Mouse (Mus musculus) heart, embryonic 16.5 days (tissue): ENCODE measurements around the gene Lyrm9. TPM values are rescaled to one million over a fixed set of nuclear protein-coding genes. Genes with fewer than 3 reads are reported as not detected.

Experiments
- ATAC-seq: fragments of 200-750 bp; cut with Nextera tagmentation; replicated peaks from 2 replicates; pipeline ENCODE4 v1.8.0; 2017; ENCODE audit warnings: moderate number of reproducible peaks; ENCODE audit not compliant: insufficient read depth, low FRiP score; ENCODE audit errors: extremely low read depth
- H3K27ac ChIP-seq: fragments of 300-500 bp; sonication (generic); 2 replicates; pipeline ENCODE4 v1.5.1; 2014; ENCODE audit warnings: mild to moderate bottlenecking, low read length, control low read depth, moderate library complexity
- H3K27me3 ChIP-seq: fragments of 300-500 bp; sonication (generic); 2 replicates; pipeline ENCODE4 v1.6.1; 2014; ENCODE audit warnings: low read length, mixed read lengths; ENCODE audit not compliant: control insufficient read depth, insufficient read depth
- H3K36me3 ChIP-seq: fragments of 300-500 bp; sonication (generic); 2 replicates; pipeline ENCODE4 v1.6.1; 2014; ENCODE audit not compliant: control insufficient read depth, insufficient read depth
- H3K4me1 ChIP-seq: fragments of 300-500 bp; sonication (generic); 2 replicates; pipeline ENCODE4 v1.6.1; 2014; ENCODE audit warnings: low read length, mixed read lengths; ENCODE audit not compliant: control insufficient read depth, insufficient read depth
- H3K4me2 ChIP-seq: fragments of 300-500 bp; sonication (generic); 2 replicates; pipeline ENCODE4 v1.6.1; 2014; ENCODE audit warnings: low read depth, mild to moderate bottlenecking, control low read depth, low read length
- H3K4me3 ChIP-seq: fragments of 300-500 bp; sonication (generic); 2 replicates; pipeline ENCODE4 v1.5.1; 2014; ENCODE audit warnings: mild to moderate bottlenecking, control low read depth, low read length
- H3K9ac ChIP-seq: fragments of 300-500 bp; sonication (generic); 2 replicates; pipeline ENCODE4 v1.6.1; 2014; ENCODE audit warnings: low read length, control low read depth
- H3K9me3 ChIP-seq: fragments of 300-500 bp; sonication (generic); replicated peaks from 2 replicates; pipeline ENCODE4 v1.6.1; 2016; ENCODE audit warnings: low read length; ENCODE audit not compliant: control insufficient read depth
- whole genome bisulfite sequencing: fragments of 180-500 bp; shearing (Covaris S2); extraction: QIAGEN DNeasy Blood & Tissue Kit; methylation state at CpG from one replicate; pipeline ENCODE4 v1.1.7; 2014; 5-methylcytosine and 5-hydroxymethylcytosine counted together
- polyA plus RNA-seq: library from polyadenylated mRNA; unstranded; fragments of >200 nt; fragmentation: Nextera tagmentation; extraction: Ambion mirVana; gene quantifications from 2 replicates; pipeline ENCODE4 v1.2.1, GENCODE M21; 2015

Gene Lyrm9
- polyA plus RNA-seq, 1 experiment from 2014 or later, result 36.6 TPM

DNA sequence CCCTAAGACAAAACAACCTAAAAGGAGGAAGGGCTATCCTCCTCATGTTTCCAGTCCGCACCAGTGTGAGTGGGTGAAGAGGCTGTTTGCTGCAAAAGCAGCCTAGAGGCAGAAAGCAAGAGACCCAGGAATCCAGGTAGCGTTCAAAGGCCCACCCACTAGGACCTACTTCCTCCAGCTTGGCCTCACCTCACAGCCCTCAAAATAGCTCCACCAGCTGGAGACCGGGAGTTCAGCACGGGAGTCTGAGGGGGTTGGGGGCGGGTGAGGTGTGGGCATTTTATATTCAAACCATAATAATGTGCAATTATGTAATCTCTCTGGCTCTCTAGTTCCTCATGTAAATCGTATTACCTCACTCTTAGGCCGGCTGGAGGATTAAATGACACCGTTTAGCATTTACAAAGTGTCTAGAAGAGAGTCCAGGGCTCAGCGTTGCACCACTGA is 20.7 kb upstream of the Lyrm9 start:
- ATAC-seq, result no peak
- Histone ChIP-seq H3K36me3 (no peaks in the 10 kb centered on the region), H3K4me1 (peaks cover 24% of the 10 kb centered on the region), H3K27ac (no peak overlapping the region), H3K27me3 (no peaks in the 10 kb centered on the region), H3K9ac (no peak overlapping the region), H3K9me3 (no peaks in the 10 kb centered on the region), H3K4me2 (no peak overlapping the region), H3K4me3 (no peak overlapping the region)
- 51% methylated on average over 9 of the region's 9 CpGs for WGBS

DNA sequence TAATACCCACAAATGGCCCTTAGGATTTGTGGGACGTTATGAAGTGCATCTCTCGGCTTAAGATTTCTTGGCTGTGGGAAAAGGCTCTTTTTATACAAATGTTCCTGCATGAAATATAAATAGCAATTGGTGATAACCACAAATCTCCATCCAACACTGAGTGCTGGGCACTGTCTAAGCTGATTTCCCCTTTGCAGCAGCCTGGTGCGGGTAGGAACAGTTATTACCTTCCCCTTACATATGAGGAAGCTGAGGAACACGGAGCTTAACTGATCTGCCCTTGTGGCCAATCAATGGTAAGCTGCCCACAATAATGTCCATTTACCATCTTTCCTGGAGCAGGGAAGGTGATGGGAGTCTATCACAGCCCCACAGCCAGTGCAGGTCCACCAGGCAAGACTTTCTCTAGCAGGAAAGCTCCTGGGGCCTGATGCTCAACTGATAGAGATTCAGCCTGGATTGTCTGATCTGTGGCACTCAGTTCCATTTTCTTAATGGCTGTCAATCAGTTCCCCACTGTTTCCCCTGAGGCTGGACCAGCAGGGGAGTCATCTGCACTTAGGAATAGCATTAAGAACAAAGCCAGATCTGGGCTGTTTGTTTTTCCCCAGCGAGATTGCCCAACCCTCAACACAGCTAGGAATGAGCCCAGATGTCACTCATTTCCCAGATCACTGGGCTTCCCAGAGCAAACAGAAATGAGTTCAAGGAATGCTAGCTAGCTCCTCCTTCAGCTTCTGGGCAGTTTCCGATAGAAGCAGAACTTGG is 18.9 kb upstream of the Lyrm9 start:
- ATAC-seq, result no peak
- H3K4me3 ChIP-seq, result no peak overlapping the region
- no peak overlapping the region for H3K4me2 ChIP-seq
- WGBS, result 52% methylated on average over 6 of the region's 6 CpGs
- no peaks in the 10 kb centered on the region for H3K9me3 ChIP-seq
- H3K9ac ChIP-seq, result no peak overlapping the region
- no peaks in the 10 kb centered on the region; the same call in 1 of the 2 replicates for H3K27me3 ChIP-seq
- no peaks in the 10 kb centered on the region for H3K36me3 ChIP-seq
- H3K27ac ChIP-seq, result no peak overlapping the region
- H3K4me1 ChIP-seq, result peaks cover 24% of the 10 kb centered on the region

DNA sequence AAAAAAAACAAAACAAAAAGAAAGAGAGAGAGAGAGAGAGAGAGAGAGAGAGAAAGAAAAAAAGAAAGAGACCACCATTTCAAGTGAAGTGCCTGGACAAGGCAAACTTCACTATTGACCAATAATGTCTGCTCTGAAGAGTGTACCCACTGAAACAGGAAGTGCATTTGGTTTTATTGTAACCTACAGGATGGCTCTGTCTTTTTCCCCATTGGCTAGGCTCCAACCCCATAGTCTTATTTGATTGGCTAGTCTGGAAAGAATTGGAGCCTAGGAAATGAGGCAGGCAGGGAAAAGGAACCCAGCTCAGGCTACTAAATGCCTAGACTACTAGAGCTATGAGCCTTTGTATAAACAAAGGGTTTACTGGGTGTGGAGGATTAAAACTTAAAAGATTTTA is 17.0 kb upstream of the Lyrm9 start:
- Histone ChIP-seq H3K9ac (no peak overlapping the region), H3K4me3 (no peak overlapping the region), H3K27ac (no peak overlapping the region), H3K9me3 (no peaks in the 10 kb centered on the region), H3K4me2 (no peak overlapping the region), H3K27me3 (no peaks in the 10 kb centered on the region; the same call in 1 of the 2 replicates), H3K4me1 (peaks cover 11% of the 10 kb centered on the region), H3K36me3 (no peaks in the 10 kb centered on the region)
- ATAC-seq, result no peak

DNA sequence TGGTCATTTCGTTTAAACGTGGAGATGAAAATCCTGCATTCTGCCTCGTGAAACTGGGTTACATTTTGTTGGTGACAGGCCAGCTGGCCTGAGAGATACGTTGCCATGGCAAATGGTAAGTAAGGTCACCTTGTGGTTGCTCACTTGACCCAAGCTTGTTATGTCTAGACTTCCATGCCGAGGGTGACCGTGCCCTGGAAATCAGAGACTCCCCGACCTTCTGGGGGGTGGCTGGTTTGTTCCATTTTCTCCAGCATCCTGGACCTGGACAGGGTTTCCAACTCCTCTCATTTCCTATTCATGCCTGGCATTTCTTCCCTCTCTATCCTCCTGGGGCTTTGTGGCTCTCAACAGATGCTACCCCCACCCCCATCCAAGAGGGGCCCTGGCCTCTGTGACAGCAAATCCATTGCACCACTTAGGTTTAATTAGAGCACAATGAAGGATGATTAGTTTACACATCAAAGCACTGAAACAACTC is 11.9 kb upstream of the Lyrm9 start:
- ATAC-seq, result no peak
- 59% methylated on average over 7 of the region's 7 CpGs for WGBS
- Histone ChIP-seq H3K4me1 (no peaks in the 10 kb centered on the region), H3K36me3 (no peaks in the 10 kb centered on the region), H3K27ac (no peak overlapping the region), H3K9me3 (no peaks in the 10 kb centered on the region), H3K4me3 (no peak overlapping the region), H3K27me3 (no peaks in the 10 kb centered on the region; the same call in 1 of the 2 replicates), H3K4me2 (no peak overlapping the region), H3K9ac (no peak overlapping the region)

DNA sequence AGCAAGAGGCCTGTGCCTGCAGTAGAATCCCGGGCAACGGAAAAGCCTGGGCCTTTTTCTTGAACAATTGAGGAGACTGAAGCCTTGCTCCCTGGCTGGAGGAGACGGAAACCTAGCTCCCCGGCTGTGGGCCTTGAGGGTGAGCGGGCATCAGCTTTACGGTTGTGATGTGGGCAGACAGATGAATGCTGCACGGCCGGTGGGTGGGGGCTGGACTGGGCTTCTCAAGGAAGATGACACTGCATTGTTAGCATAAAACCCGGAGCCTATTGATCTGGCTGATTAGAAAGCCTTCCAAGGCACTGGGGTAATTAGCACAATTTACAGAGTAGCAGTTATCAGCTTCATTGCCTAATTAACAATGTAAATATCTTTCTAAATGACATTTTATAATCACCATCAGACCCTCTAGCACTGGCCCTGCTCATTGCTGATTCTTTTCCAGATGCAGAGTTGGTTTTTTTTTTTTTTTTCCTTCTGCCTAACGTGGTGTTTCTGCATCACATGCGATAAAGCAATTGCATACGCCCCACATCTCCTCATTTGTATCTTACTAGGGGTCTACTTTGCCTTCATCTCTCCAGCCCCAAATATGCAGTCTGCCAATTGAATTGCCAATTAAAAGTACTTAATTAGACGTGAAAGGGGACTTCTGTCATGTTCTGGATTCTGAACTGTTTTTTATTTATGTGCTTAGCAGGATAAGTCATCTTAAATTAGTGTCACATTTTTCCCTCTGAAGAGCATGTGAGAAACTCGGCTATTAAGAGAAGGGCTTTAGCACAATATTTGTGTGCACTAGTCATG is 10.2 kb upstream of the Lyrm9 start:
- Histone ChIP-seq H3K9ac (no peak overlapping the region), H3K36me3 (no peaks in the 10 kb centered on the region), H3K27me3 (no peaks in the 10 kb centered on the region; the same call in 1 of the 2 replicates), H3K4me2 (no peak overlapping the region), H3K4me1 (peaks cover 4% of the 10 kb centered on the region; the same call in 1 of the 2 replicates), H3K9me3 (no peaks in the 10 kb centered on the region), H3K4me3 (no peak overlapping the region), H3K27ac (no peak overlapping the region)
- WGBS, result 77% methylated on average over 14 of the region's 14 CpGs
- no peak for ATAC-seq

DNA sequence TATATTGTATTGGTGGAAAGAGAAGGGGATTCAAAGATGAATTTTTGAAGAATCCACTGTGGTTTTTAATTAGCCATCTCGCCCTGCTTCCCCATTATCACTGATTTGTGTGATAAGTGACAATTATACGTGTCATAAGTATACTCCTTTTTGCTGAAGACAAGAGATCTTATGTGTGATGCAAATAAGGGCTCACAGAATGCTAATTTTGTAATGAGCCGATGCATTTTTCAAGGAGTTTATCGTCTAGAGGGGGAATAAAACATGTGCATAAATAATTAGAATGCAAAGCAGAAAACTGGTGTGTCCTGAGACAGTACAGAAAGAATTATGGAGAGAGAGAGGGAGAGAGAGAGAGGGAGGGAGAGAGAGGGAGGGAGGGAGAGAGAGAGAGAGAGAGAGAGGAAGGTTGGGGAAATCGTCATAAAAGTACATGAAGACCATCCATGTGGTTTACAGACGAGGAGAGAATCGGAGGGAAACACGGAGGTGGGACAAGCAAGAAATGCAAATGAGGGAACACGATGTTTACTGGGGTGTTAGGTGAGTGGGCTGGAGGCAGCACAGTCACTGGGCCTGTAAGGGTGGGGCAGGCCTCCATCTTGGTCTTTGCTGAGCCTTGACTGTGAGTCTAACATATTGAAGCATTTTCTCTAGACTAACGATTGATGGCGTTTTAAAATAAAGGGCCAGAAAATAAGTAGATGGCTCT is 8.9 kb upstream of the Lyrm9 start:
- WGBS, result 81% methylated on average over 11 of the region's 11 CpGs
- Histone ChIP-seq H3K27ac (no peak overlapping the region), H3K9ac (no peak overlapping the region), H3K27me3 (no peaks in the 10 kb centered on the region; the same call in 1 of the 2 replicates), H3K4me1 (peaks cover 4% of the 10 kb centered on the region; the same call in 1 of the 2 replicates), H3K36me3 (no peaks in the 10 kb centered on the region), H3K4me2 (no peak overlapping the region), H3K9me3 (no peaks in the 10 kb centered on the region), H3K4me3 (no peak overlapping the region)
- ATAC-seq, result no peak

DNA sequence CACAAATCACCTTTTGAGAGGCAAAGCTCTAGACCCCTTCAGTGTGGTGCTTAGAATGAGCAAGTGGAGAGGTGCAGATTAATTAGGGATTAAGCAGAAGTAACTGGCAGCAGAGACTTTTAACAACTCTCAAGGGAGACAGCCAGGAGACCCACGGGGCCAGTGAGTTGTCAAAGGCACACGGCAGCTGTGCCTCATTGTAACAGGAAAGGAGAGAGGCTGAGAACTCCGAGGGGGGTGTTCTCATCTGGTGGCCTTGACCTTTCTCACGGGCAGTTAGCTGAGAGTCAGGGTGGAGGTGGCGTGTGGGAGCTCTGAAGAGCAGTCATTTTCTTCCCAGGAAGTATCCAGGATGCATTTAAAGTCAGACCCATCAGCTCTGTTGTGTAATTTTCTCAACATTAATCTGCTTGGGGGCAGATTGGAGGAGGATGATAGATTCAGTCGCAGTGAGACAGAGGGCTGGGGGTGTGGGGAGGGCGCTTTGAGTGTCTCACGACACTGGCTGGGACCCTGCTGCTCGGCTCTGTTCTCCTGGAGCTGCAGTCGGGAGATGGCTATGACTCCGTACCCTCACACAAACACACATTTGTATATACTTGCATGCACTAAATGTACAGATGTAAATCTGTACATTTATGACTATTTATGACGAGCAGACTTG is 5.9 kb upstream of the Lyrm9 start:
- no peak overlapping the region for H3K27ac ChIP-seq
- H3K9ac ChIP-seq, result no peak overlapping the region; the same call in 1 of the 2 replicates
- H3K4me2 ChIP-seq, result no peak overlapping the region
- H3K36me3 ChIP-seq, result no peaks in the 10 kb centered on the region
- WGBS, result 37% methylated on average over 12 of the region's 12 CpGs
- peaks cover 4% of the 10 kb centered on the region; the same call in 1 of the 2 replicates for H3K4me1 ChIP-seq
- ATAC-seq, result no peak
- no peaks in the 10 kb centered on the region for H3K27me3 ChIP-seq
- no peaks in the 10 kb centered on the region for H3K9me3 ChIP-seq
- no peak overlapping the region for H3K4me3 ChIP-seq

DNA sequence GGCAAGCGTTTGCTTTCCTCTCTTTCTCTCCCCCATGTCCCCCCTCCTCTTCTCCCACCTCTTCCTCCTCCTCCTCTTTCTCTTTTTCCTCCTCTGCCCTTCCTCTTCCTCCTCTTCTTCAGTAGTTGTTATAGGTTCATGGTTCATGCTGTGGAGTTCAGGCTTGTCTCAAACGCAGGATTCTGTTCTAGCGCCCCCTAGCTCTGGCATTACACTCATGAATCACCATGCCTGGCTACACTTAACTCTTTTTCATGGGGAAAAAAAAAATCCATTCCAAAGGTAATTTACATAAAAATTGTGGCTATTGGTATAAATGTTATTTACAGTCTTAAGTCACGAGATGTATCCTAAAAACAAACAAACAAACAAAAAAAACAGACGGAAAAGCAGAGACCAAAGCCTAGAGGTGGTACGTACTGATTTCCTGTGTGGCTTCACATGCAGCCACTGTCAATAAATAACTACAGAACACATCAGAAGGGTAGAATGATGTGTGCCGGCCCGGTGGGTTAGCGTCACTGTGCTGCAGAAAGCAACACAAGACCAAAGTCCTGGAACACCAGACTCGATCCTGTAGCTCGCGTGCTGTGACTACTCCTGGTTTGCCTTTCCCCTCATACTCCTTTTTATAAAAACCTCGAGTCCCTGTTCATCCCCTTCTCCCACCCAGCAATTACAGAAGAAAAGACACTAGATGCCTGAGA is 3.4 kb upstream of the Lyrm9 start:
- WGBS, result 52% methylated on average over 13 of the region's 13 CpGs

More for the DNA sequence above, 3.4 kb upstream of the Lyrm9 start:
- Histone ChIP-seq H3K4me1 (peaks cover 13% of the 10 kb centered on the region), H3K4me2 (no peak overlapping the region), H3K36me3 (no peaks in the 10 kb centered on the region), H3K4me3 (no peak overlapping the region), H3K27me3 (no peaks in the 10 kb centered on the region), H3K9ac (no peak overlapping the region), H3K27ac (no peak overlapping the region), H3K9me3 (no peaks in the 10 kb centered on the region)
- no peak for ATAC-seq
